Mouse (Mus musculus) layer of hippocampus, adult 8-10 months (tissue): ENCODE measurements at regions not wholly inside any gene's neighbourhood (a gene's known extent, or its start where the extent isn't known, plus 50 kb on each side); places are given as distances from the start of the nearest gene placed in this dataset.

Source experiments
- DNase-seq, 2 experiments: peaks; one replicate each; pipeline ENCODE4 v3.0.0; 2022; ENCODE audit warnings: low spot score in 2 of 2

- peak; percentile 27 to 47 for DNase-seq
These were observed 600.6 kb upstream of the Nox3 start for GRCm38 (mm10) chr17:4296521-4297155.

GRCm38 (mm10) chr17:4297156-4297535 lies 601.1 kb upstream of the Nox3 start:
- peak in 1 of 2 experiments; percentile 10 for DNase-seq

GRCm38 (mm10) chr17:4301142-4301853 lies 605.2 kb upstream of the Nox3 start:
- peak in 1 of 2 experiments; percentile 9 for DNase-seq

GRCm38 (mm10) chr17:4311785-4312379 lies 615.8 kb upstream of the Nox3 start:
- DNase-seq: no peak

- no peak for DNase-seq
These were observed 623.1 kb upstream of the Nox3 start for GRCm38 (mm10) chr17:4319141-4319540.

GRCm38 (mm10) chr17:4328810-4329209 lies 632.7 kb upstream of the Nox3 start:
- DNase-seq: no peak

GRCm38 (mm10) chr17:4331650-4332049 lies 635.6 kb upstream of the Nox3 start:
- peak in 1 of 2 experiments; percentile 6 for DNase-seq

GRCm38 (mm10) chr17:4333091-4333490 lies 637.0 kb upstream of the Nox3 start:
- DNase-seq: no peak

GRCm38 (mm10) chr17:4353018-4353417 lies 641.1 kb upstream of the Arid1b start:
- DNase-seq: no peak

- DNase-seq: no peak
These were observed 638.5 kb upstream of the Arid1b start for GRCm38 (mm10) chr17:4355506-4356218.

- no peak for DNase-seq
These were observed 633.5 kb upstream of the Arid1b start for GRCm38 (mm10) chr17:4360413-4361320.

GRCm38 (mm10) chr17:4365811-4366210 lies 628.3 kb upstream of the Arid1b start:
- DNase-seq: no peak

GRCm38 (mm10) chr17:4380449-4380848 lies 613.7 kb upstream of the Arid1b start:
- no peak for DNase-seq

GRCm38 (mm10) chr17:4380873-4381272 lies 613.3 kb upstream of the Arid1b start:
- DNase-seq: no peak

- DNase-seq: peak; percentile 41 to 46
These were observed 612.0 kb upstream of the Arid1b start for GRCm38 (mm10) chr17:4381896-4382685.

- peak in 1 of 2 experiments; percentile 17 for DNase-seq
These were observed 611.4 kb upstream of the Arid1b start for GRCm38 (mm10) chr17:4382716-4383115.

- DNase-seq: no peak
These were observed 606.5 kb upstream of the Arid1b start for GRCm38 (mm10) chr17:4387616-4388015.

GRCm38 (mm10) chr17:4390012-4390411 lies 604.1 kb upstream of the Arid1b start:
- no peak for DNase-seq

- DNase-seq: no peak
These were observed 603.6 kb upstream of the Arid1b start for GRCm38 (mm10) chr17:4390577-4390976.

- DNase-seq: no peak
These were observed 602.9 kb upstream of the Arid1b start for GRCm38 (mm10) chr17:4391210-4391609.
